Mouse (Mus musculus) hindbrain, embryonic 14.5 days (tissue): ENCODE results near the gene Focad. TPM values are rescaled to one million over a fixed set of nuclear protein-coding genes. Genes with fewer than 3 reads are reported as not detected.
A peak's percentile ranks its signal among the peaks of the same experiment; 100 is the strongest.

ENCODE experiments used
- ATAC-seq: fragments of 200-750 bp; cut with Nextera tagmentation; 2 replicates; pipeline ENCODE4 v1.8.0; 2017; ENCODE audit warnings: moderate number of reproducible peaks, mild to moderate bottlenecking, moderate TSS enrichment, moderate library complexity; ENCODE audit not compliant: low FRiP score
- DNase-seq: peaks from one replicate; pipeline ENCODE4 v3.0.0-alpha.2; 2015; ENCODE audit warnings: low spot score
- H3K27ac ChIP-seq: fragments of 300-500 bp; sonication (generic); 2 replicates; pipeline ENCODE4 v1.5.1; 2014; ENCODE audit warnings: mild to moderate bottlenecking, moderate library complexity
- H3K27me3 ChIP-seq: fragments of 300-500 bp; sonication (generic); 2 replicates; pipeline ENCODE4 v1.6.1; 2014; ENCODE audit warnings: mild to moderate bottlenecking, low read length, mixed read lengths; ENCODE audit not compliant: control insufficient read depth, insufficient read depth
- H3K36me3 ChIP-seq: fragments of 300-500 bp; sonication (generic); replicated peaks from 2 replicates; pipeline ENCODE4 v1.6.1; 2014; ENCODE audit not compliant: control insufficient read depth, insufficient read depth
- H3K4me1 ChIP-seq: fragments of 300-500 bp; sonication (generic); replicated peaks from 2 replicates; pipeline ENCODE4 v1.6.1; 2014; ENCODE audit warnings: antibody characterized with exemption, low read length, mixed read lengths; ENCODE audit not compliant: control insufficient read depth, insufficient read depth
- H3K4me2 ChIP-seq: fragments of 300-500 bp; sonication (generic); replicated peaks from 2 replicates; pipeline ENCODE4 v1.6.1; 2014; ENCODE audit warnings: mild to moderate bottlenecking, moderate library complexity
- H3K4me3 ChIP-seq: fragments of 300-500 bp; sonication (generic); replicated peaks from 2 replicates; pipeline ENCODE4 v1.5.1; 2014; ENCODE audit warnings: mild to moderate bottlenecking, low read length
- H3K9ac ChIP-seq: fragments of 300-500 bp; sonication (generic); 2 replicates; pipeline ENCODE4 v1.6.1; 2014
- H3K9me3 ChIP-seq: fragments of 300-500 bp; sonication (generic); 2 replicates; pipeline ENCODE4 v1.6.1; 2016; ENCODE audit warnings: low read length; ENCODE audit not compliant: control insufficient read depth
- whole genome bisulfite sequencing: fragments of 180-500 bp; shearing (Covaris S2); extraction: QIAGEN DNeasy Blood & Tissue Kit; methylation state at CpG from one replicate; pipeline ENCODE4 v1.1.7; 2014; 5-methylcytosine and 5-hydroxymethylcytosine counted together
- polyA plus RNA-seq: library from polyadenylated mRNA; unstranded; fragments of >200 nt; fragmentation: Nextera tagmentation; extraction: Ambion mirVana; gene quantifications from 2 replicates; pipeline ENCODE4 v1.2.1, GENCODE M21; 2014

Focad gene
- polyA plus RNA-seq, 1 experiment from 2014 or later = 15.2 TPM

DNA sequence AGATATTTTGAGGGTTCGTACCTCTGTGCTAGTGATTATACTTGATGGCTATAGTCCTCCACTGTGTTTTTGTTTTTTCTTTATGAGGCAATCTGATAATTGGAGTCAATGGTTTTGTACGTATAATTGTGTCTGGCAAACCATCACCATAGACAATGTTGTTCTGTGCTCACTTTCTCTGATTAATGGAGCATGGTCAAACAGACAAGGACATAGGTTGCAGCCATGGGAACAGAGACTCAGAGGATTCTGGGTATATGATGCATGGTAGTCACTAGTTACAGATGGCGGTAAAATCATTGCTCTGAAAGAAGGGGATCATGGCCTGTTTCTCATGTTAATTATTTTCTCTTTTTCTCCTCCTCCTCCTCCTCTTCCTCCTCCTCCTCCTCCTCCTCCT, 205.1 kb downstream of the Focad start:
- Histone ChIP-seq H3K36me3 (no peaks in the 10 kb centered on the region), H3K4me2 (no peak overlapping the region), H3K4me3 (no peak overlapping the region), H3K4me1 (0 out of 2 replicates have a peak, but pooled peaks cover 5% of the 10 kb centered on the region), H3K27ac (no peak overlapping the region), H3K9ac (no peak overlapping the region), H3K27me3 (no peaks in the 10 kb centered on the region), H3K9me3 (no peaks in the 10 kb centered on the region)
- DNase-seq = no peak
- 55% methylated on average over 3 of the region's 3 CpGs for WGBS
- no peak for ATAC-seq

DNA sequence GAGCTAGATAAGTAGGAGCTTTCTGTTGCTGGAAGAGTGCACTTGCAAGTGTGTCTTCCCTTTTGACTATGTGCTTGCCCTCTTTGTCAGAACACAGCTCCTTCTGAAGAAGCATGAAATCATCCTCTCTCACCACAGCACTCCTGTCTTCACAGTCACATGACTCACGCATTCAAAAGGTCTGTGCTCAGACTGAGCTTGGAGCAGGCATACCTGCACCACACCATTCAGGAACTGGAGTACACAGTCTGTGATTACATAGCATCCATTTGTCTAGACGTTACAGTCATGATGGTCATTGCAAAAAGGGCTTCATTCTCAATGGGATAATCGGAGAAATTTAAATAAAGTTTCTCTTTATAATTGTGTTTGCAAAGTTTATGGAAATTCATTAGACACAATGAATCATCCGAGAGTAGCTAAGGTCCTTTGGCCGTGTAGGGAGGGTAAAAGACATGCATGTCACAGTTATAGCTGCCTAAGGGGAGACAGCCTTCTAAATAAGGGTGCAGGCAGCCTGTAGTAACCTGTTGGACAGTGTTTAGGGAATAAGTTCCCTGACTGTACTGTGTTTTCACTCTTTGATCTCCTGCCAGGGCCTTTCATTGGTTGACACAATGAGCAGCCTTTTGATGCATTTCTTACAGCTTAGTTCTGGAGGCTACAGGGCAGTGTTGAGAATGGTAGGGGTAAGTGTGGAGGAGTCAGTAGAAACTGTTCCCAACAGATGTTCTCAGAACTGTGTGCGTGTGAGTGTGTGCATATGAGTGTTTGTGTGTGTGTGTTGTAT, 206.6 kb downstream of the Focad start:
- no peaks in the 10 kb centered on the region for H3K36me3 ChIP-seq
- 79% methylated on average over 6 of the region's 6 CpGs for WGBS
- H3K9me3 ChIP-seq = no peaks in the 10 kb centered on the region
- 0 out of 2 replicates have a peak, but pooled peaks cover 4% of the 10 kb centered on the region for H3K4me1 ChIP-seq
- no peak overlapping the region for H3K4me2 ChIP-seq
- no peak overlapping the region for H3K9ac ChIP-seq
- H3K27ac ChIP-seq = no peak overlapping the region
- no peak for DNase-seq
- H3K27me3 ChIP-seq = no peaks in the 10 kb centered on the region
- ATAC-seq = no peak
- no peak overlapping the region for H3K4me3 ChIP-seq

DNA sequence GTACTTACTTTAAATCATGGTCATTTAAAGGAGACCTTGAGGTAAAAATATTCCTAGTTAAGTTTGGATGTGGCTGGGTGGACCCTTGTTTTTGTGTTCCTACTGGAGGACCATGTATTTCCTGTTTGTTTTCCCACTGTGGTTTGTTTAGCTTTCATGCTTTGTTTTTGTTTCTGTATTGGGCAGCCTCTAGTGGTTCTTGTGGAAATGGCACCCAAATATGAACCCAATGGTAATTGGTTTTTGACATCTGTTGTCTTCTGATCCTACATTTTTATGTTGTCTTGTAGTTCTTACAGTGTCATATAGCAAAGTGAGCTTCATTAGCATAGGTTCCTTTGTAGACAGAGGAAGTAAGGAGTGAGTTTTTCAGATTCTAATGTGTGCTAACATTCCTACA, 207.9 kb downstream of the Focad start:
- no peak for ATAC-seq
- H3K9ac ChIP-seq = no peak overlapping the region
- H3K4me2 ChIP-seq = no peak overlapping the region
- H3K36me3 ChIP-seq = no peaks in the 10 kb centered on the region
- no peaks in the 10 kb centered on the region for H3K9me3 ChIP-seq
- no peak overlapping the region for H3K4me3 ChIP-seq
- no peak overlapping the region for H3K27ac ChIP-seq
- peak; percentile 65 for DNase-seq
- H3K27me3 ChIP-seq = no peaks in the 10 kb centered on the region
- 0 out of 2 replicates have a peak, but pooled peaks cover 3% of the 10 kb centered on the region for H3K4me1 ChIP-seq

DNA sequence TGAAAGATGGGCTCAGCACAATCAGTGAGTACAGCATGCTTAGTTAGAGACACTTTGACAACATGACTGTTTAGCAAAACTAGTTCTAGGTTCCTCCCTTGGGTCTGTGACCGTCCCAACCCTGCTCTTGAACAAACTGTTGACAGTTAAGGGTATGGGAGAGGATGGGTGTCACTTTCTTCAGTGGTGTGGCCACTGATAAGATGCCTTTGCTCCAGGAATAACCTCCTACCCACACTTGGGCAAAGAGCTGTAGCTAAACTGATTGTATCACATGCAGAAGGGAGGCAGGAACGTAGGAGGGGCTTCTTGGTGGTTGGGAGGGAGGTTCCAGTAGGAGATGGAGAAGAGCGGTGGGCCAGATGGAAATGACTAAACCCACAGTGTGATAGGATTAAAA, 213.3 kb downstream of the Focad start:
- Histone ChIP-seq H3K4me2 (no peak overlapping the region), H3K9me3 (no peaks in the 10 kb centered on the region), H3K27me3 (no peaks in the 10 kb centered on the region), H3K36me3 (no peaks in the 10 kb centered on the region), H3K4me3 (no peak overlapping the region), H3K27ac (no peak overlapping the region), H3K9ac (no peak overlapping the region), H3K4me1 (no peaks in the 10 kb centered on the region)
- ATAC-seq = no peak
- no peak for DNase-seq
- WGBS = 89% methylated on average over 3 of the region's 3 CpGs

DNA sequence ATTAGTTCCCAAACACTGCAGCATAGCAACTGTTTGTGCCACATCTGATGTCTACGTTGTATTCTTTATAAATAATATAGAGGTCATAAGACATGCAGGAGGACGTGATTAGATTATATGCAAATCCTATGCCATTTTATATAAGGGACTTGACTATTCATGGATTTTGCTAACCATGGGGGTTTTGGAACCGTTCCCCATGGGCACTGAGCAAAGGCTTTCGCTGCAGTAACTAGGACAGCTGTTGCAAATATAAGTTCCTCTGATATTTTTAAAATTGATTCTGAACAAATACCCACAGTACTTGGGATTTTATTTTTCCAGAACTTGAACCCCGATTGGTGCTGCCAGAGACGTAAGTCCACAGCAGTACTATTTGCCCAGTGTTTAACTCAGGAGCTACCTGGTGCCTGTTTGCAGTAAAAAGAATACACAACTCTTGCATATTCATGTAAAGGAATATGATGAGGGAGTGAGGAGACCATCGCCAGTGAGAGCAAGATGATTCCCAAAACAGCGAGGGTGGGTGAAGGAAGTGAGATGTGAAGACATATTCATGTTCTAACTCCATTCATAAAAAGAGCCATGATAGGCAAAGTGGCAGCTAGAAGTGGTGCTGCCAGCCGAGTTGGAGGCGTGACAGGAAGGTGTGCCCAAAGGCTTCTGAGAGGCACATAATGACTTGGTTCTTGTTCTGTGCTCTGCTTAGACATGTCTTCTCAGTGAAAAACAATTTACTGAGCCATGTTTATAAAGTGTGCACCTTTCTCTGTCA, 214.1 kb downstream of the Focad start:
- no peak overlapping the region for H3K27ac ChIP-seq
- no peaks in the 10 kb centered on the region for H3K4me1 ChIP-seq
- H3K36me3 ChIP-seq = no peaks in the 10 kb centered on the region
- no peak for ATAC-seq
- no peak overlapping the region for H3K4me2 ChIP-seq
- H3K27me3 ChIP-seq = no peaks in the 10 kb centered on the region
- DNase-seq = no peak
- 91% methylated on average over 10 of the region's 10 CpGs for WGBS
- H3K9me3 ChIP-seq = no peaks in the 10 kb centered on the region
- H3K9ac ChIP-seq = no peak overlapping the region
- no peak overlapping the region for H3K4me3 ChIP-seq

DNA sequence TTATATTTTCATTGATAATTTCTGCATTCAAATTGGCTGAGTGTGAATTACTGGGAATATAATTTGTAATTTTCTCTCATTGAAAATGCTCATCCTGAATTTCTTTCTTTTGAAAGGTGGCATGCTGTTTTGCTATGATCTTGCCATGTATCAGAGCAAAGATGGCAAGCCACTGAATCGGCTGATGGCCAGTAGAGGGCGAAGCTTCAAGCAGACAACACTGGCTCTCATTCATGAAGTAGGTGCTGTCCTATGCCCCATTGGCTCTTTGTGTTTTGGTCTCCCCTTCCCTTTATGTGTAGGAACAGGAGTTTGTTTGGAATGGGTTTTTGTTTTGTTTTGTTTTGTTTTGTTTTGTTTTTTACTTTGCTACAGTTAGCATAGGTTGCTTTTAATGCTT, 215.2 kb downstream of the Focad start:
- DNase-seq = peak; percentile 57
- Histone ChIP-seq H3K4me1 (no peaks in the 10 kb centered on the region), H3K4me2 (no peak overlapping the region), H3K9me3 (no peaks in the 10 kb centered on the region), H3K9ac (no peak overlapping the region), H3K27ac (no peak overlapping the region), H3K36me3 (no peaks in the 10 kb centered on the region), H3K4me3 (no peak overlapping the region), H3K27me3 (no peaks in the 10 kb centered on the region)
- WGBS = 56% methylated on average over 2 of the region's 2 CpGs
- ATAC-seq = no peak

DNA sequence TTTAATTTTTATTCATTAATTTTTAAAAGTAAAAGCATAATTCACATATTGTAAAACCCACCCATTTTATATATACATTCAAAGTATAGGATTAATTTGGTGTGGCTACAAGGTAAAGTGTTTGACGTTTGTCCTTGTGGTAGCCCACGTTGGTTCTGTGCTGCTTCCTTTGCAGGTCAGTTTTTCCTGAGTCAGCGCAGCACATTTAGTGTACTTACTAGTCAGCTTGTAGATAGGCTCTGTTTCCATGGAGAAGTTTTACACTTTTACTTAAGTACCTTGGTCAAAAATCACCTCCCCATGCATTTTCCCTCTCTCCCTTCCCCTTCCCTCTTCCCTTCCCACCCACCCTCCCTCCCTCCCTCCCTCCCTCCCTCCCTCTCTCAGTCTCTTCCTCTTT, 220.5 kb downstream of the Focad start:
- H3K4me2 ChIP-seq = no peak overlapping the region
- H3K27ac ChIP-seq = no peak overlapping the region
- H3K36me3 ChIP-seq = no peaks in the 10 kb centered on the region
- H3K27me3 ChIP-seq = no peaks in the 10 kb centered on the region
- DNase-seq (no peak), ATAC-seq (no peak)
- no peak overlapping the region for H3K4me3 ChIP-seq
- no peaks in the 10 kb centered on the region for H3K4me1 ChIP-seq
- 86% methylated on average over 3 of the region's 3 CpGs for WGBS
- no peaks in the 10 kb centered on the region for H3K9me3 ChIP-seq
- no peak overlapping the region for H3K9ac ChIP-seq

DNA sequence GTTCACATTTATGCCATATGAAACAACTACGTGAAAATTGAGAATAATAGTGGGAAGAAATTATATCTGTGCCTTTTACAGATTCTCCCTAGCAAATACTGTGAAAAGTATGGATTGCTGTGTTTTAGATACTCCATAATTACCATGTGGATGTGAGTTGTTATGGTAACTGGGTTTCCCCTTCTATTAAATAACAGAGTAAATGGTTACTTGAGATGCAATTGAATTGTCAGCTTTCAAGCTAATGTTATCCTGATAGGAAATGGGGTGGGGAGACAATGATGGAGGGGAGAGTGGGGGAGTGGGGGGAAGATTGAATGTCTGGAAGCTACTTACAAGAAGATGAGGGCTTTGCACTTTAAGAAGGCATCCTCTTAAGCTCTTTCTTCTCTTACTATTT, 225.6 kb downstream of the Focad start:
- H3K4me1 ChIP-seq = no peaks in the 10 kb centered on the region
- H3K36me3 ChIP-seq = no peaks in the 10 kb centered on the region
- H3K9ac ChIP-seq = no peak overlapping the region
- no peaks in the 10 kb centered on the region for H3K27me3 ChIP-seq
- H3K4me2 ChIP-seq = no peak overlapping the region
- no peak overlapping the region for H3K27ac ChIP-seq
- no peaks in the 10 kb centered on the region for H3K9me3 ChIP-seq
- no peak overlapping the region for H3K4me3 ChIP-seq
- WGBS = 81% methylated on average over 1 of the region's 1 CpGs
- DNase-seq (no peak), ATAC-seq (no peak)

DNA sequence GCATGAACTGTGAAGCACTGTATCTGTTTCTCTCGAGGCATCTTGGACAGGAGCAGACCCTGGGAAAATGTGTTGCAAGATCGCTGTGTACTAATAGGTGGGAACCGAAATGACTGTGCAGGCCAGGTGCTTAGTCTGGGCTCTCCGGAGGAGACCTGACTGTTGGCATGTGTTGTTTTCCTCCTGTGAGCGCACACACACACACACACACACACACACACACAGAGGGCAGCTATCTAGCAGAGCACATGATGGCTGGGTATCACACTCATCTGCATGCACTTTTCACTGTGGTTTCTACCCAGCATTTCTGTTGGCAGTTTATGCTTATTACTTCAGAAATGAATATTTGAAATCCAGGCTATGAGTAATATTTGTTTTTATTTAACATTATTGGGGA, 231.0 kb downstream of the Focad start:
- DNase-seq = no peak
- WGBS = 94% methylated on average over 5 of the region's 5 CpGs

More for the DNA sequence above, 231.0 kb downstream of the Focad start:
- Histone ChIP-seq H3K9me3 (no peaks in the 10 kb centered on the region), H3K27me3 (no peaks in the 10 kb centered on the region), H3K4me2 (no peak overlapping the region), H3K27ac (no peak overlapping the region), H3K36me3 (no peaks in the 10 kb centered on the region), H3K9ac (no peak overlapping the region), H3K4me1 (no peaks in the 10 kb centered on the region), H3K4me3 (no peak overlapping the region)
- no peak for ATAC-seq
